Mouse (Mus musculus) stomach, embryonic 14.5 days (tissue): ENCODE measurements around the gene Cpa1. TPM values are rescaled to one million over a fixed set of nuclear protein-coding genes. Genes with fewer than 3 reads are reported as not detected.
A peak's percentile ranks its signal among the peaks of the same experiment; 100 is the strongest.

Experiments used
- ATAC-seq: fragments of 200-750 bp; cut with Nextera tagmentation; 2 replicates; pipeline ENCODE4 v1.8.0; 2017; ENCODE audit warnings: low read depth, moderate TSS enrichment; ENCODE audit not compliant: insufficient number of reproducible peaks, insufficient read depth, low FRiP score
- H3K27ac ChIP-seq: fragments of 300-500 bp; sonication (generic); 2 replicates; pipeline ENCODE4 v1.5.1; 2014; ENCODE audit warnings: mild to moderate bottlenecking, low read length, moderate library complexity, mixed read lengths
- H3K27me3 ChIP-seq: fragments of 300-500 bp; sonication (generic); 2 replicates; pipeline ENCODE4 v1.6.1; 2014; ENCODE audit warnings: low read length, control low read depth, mixed read lengths; ENCODE audit not compliant: control insufficient read depth, insufficient read depth
- H3K36me3 ChIP-seq: fragments of 300-500 bp; sonication (generic); 2 replicates; pipeline ENCODE4 v1.6.1; 2014; ENCODE audit warnings: mild to moderate bottlenecking, control low read depth, low read length, moderate library complexity, mixed read lengths; ENCODE audit not compliant: control insufficient read depth, insufficient read depth
- H3K4me1 ChIP-seq: fragments of 300-500 bp; sonication (generic); 2 replicates; pipeline ENCODE4 v1.6.1; 2014; ENCODE audit warnings: low read length, control low read depth, mixed read lengths; ENCODE audit not compliant: control insufficient read depth, insufficient read depth
- H3K4me2 ChIP-seq: fragments of 300-500 bp; sonication (generic); replicated peaks from 2 replicates; pipeline ENCODE4 v1.6.1; 2014; ENCODE audit warnings: low read depth, low read length, control low read depth
- H3K4me3 ChIP-seq: fragments of 300-500 bp; sonication (generic); 2 replicates; pipeline ENCODE4 v1.5.1; 2014; ENCODE audit warnings: low read depth, low read length, control low read depth
- H3K9ac ChIP-seq: fragments of 300-500 bp; sonication (generic); replicated peaks from 2 replicates; pipeline ENCODE4 v1.6.1; 2014; ENCODE audit warnings: low read depth, mild to moderate bottlenecking, control low read depth, low read length, moderate library complexity, mixed read lengths
- H3K9me3 ChIP-seq: fragments of 300-500 bp; sonication (generic); 2 replicates; pipeline ENCODE4 v1.6.1; 2016; ENCODE audit warnings: low read depth, low read length, control low read depth; ENCODE audit not compliant: control insufficient read depth
- WGBS: fragments of 180-500 bp; shearing (Covaris S2); extraction: QIAGEN DNeasy Blood & Tissue Kit; methylation state at CpG from one replicate; pipeline ENCODE4 v1.1.7; 2014; 5-methylcytosine and 5-hydroxymethylcytosine counted together
- polyA plus RNA-seq: library from polyadenylated mRNA; unstranded; fragments of >200 nt; fragmentation: Nextera tagmentation; extraction: Ambion mirVana; gene quantifications from 2 replicates; pipeline ENCODE4 v1.2.1, GENCODE M21; 2014

The Cpa1 gene
- polyA plus RNA-seq, 1 experiment from 2014 or later = 1.5 TPM

DNA sequence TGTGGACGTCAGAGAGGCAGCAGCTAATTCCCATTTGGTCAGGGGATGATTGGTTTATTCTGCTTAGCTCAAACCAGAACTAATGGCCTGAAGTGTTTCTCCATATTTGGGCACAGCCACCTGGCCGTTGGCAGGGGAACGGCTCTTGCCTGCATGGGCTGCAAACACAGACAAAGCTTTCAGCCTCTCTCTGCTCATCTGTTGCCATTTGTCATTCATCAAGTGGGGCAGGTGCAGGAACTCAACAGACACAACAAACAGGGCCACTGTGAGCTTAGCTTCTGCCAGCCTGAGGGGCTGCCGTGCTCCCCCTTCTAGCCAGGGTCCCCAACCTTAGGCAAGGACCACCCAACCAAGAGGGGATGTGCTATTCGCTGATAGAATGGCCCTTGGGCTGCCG lies 10.9 kb upstream of the Cpa1 start:
- Histone ChIP-seq H3K27ac (peak overlapping the region; percentile 1; the same call in 1 of the 2 replicates), H3K9ac (no peak overlapping the region), H3K36me3 (no peaks in the 10 kb centered on the region), H3K9me3 (no peaks in the 10 kb centered on the region), H3K4me2 (no peak overlapping the region), H3K27me3 (no peaks in the 10 kb centered on the region), H3K4me1 (no peaks in the 10 kb centered on the region), H3K4me3 (no peak overlapping the region)
- no peak; the same call in 1 of the 2 replicates for ATAC-seq
- WGBS = 16% methylated on average over 6 of the region's 6 CpGs

DNA sequence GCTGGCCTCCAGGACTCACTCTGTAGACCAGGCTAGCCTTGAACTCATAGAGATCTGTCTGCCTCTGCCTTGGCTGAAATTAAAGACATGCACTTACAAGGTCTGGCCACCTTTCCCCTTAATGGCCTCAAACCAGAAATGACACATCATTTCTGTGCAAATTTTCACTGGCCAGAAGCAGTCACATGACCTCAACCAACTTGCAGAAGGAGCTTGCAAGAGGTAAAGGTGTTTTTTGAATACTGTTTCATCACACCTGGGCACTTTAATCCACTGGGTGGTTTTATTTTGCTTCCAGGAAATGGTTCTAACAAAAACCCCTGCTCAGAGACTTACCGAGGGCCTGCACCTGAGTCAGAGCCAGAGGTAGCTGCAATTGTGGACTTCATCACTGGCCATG lies 9.0 kb upstream of the Cpa1 start:
- no peak overlapping the region for H3K9ac ChIP-seq
- no peak for ATAC-seq
- no peak overlapping the region for H3K27ac ChIP-seq
- H3K27me3 ChIP-seq = no peaks in the 10 kb centered on the region
- no peaks in the 10 kb centered on the region for H3K36me3 ChIP-seq
- no peaks in the 10 kb centered on the region for H3K9me3 ChIP-seq
- H3K4me1 ChIP-seq = no peaks in the 10 kb centered on the region
- no peak overlapping the region for H3K4me3 ChIP-seq
- WGBS = 88% methylated on average over 1 of the region's 1 CpGs
- H3K4me2 ChIP-seq = no peak overlapping the region

DNA sequence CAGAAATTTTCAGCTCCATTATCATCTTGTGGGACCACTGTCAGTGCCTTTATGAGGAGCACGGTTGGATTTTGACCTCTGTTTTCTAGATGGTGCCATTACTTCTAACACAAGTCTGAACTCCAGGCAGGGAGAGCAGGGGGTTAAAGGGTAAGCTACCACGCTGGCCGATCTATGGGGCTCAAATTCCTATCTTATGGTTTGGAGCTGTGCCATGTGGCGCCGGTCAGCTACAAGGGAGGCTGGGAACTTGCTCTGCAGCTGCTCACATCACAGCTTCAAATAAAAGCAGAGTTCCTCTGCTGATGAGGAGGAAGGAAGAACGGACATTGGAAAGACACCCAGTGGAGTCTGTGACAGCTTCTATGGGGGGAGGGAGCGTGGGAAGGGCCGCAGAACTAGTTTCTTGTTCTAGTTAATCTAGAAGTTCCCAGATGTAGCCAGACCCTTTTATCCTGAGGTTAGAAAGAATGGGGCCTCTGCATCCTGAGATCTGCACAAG lies 3.6 kb upstream of the Cpa1 start:
- no peak overlapping the region for H3K4me3 ChIP-seq
- H3K36me3 ChIP-seq = no peaks in the 10 kb centered on the region
- no peak overlapping the region for H3K4me2 ChIP-seq
- H3K4me1 ChIP-seq = peaks cover 11% of the 10 kb centered on the region
- H3K9me3 ChIP-seq = no peaks in the 10 kb centered on the region
- no peak for ATAC-seq
- peak overlapping the region; percentile 12; the same call in 1 of the 2 replicates for H3K27ac ChIP-seq
- no peak overlapping the region for H3K9ac ChIP-seq
- 33% methylated on average over 8 of the region's 8 CpGs for WGBS
- no peaks in the 10 kb centered on the region for H3K27me3 ChIP-seq

DNA sequence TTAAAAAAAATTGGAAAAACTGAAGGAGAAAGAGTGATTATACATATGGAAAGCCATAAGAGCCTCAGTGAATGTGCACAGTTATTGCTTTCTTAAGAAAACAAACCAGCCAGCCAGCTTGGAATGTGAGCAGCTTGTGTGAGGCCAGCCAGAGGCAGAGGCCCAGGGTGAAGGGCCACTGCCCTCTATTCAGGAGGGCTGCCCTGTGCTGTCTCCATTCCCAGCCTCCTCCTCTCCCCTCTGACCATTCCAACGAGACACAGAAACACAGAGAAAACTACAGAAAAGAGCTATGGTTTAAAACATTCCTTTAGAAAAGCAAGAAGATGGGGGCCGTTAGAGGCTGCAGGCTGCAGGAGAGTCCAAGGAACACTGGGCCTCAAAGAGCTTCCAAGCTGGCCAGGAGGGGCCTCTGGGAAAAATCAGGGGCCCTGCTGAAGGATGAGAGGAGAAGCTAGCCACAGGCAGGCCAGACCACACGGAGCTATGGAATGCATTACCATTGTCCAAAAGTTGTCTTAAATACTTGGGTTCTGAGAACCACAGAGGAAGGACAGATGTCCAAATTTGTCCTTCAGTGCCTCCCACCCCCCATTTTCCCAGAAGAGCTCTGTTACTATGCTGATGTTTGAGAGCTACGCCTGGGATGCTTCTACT lies 2.7 kb upstream of the Cpa1 start:
- 41% methylated on average over 4 of the region's 4 CpGs for WGBS
- H3K9ac ChIP-seq = no peak overlapping the region
- ATAC-seq = no peak

DNA sequence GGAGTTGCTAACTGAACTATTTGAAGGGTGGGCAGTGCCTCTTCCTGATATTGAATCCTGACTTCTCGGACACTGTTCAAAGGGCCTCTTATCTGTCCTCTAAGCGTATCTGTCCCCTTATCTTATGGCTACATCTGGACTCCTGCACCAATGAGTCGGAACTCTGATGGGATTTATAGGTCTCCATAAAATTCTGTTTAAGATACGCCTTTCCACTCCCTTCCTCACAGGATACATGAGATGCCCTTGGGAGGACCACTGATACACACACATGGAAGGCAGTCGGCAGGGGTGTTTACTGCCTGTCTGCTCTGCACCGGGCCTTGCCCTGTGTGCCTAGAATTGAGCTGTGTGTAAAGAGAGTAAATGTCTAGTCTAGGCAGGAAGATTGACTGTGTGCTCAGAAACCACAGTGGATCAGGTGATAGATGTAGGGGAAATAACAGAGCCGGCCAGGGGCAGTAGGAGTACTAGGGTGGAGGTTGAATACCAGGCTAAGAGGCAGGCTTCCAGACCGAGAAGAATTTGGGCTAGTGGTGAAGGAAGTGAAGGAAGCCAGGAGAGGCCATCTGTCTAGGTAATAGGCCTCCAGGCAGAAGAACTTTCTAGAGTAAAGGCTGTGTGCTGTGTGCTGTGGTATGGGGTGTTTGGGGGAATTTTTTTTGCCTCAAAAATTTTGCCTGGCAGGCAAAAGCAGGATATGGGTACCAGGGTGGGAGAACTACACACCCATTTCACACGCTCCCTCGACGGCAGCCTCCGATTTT lies 4.9 kb downstream of the Cpa1 start:
- Histone ChIP-seq H3K4me2 (no peak overlapping the region), H3K9ac (no peak overlapping the region), H3K4me1 (no peaks in the 10 kb centered on the region), H3K36me3 (no peaks in the 10 kb centered on the region), H3K4me3 (no peak overlapping the region), H3K27me3 (no peaks in the 10 kb centered on the region), H3K27ac (no peak overlapping the region), H3K9me3 (no peaks in the 10 kb centered on the region)
- WGBS = 64% methylated on average over 12 of the region's 12 CpGs
- no peak for ATAC-seq

More for the DNA sequence above, 2.7 kb upstream of the Cpa1 start:
- Histone ChIP-seq H3K4me1 (peaks cover 11% of the 10 kb centered on the region), H3K9me3 (no peaks in the 10 kb centered on the region), H3K4me2 (no peak overlapping the region), H3K27me3 (no peaks in the 10 kb centered on the region), H3K27ac (peak overlapping the region; percentile 83), H3K4me3 (no peak overlapping the region), H3K36me3 (no peaks in the 10 kb centered on the region)

DNA sequence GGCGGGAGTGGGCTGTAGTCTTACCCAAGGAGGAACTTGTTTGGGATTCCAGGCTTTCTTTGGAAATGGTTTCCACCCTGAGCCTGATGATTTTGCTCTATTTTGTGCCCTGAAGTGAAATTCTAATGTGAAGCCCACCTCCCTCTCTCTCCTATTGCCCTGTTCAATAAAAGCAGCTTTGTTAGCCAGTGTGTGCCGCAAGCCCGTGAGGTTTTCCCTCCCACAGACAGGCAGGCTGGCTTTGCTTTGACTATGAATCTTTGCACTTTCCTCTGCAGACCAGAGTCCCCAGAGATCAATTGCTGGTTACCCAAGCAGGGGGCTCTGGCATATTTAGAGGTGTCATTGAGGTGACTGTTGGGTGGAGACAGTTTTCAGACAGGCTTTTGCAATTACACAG lies 5.4 kb downstream of the Cpa1 start:
- Histone ChIP-seq H3K4me2 (no peak overlapping the region), H3K4me1 (no peaks in the 10 kb centered on the region), H3K4me3 (no peak overlapping the region), H3K27ac (no peak overlapping the region), H3K9ac (no peak overlapping the region), H3K9me3 (no peaks in the 10 kb centered on the region), H3K27me3 (no peaks in the 10 kb centered on the region), H3K36me3 (no peaks in the 10 kb centered on the region)
- 78% methylated on average over 3 of the region's 3 CpGs for WGBS
- no peak for ATAC-seq

DNA sequence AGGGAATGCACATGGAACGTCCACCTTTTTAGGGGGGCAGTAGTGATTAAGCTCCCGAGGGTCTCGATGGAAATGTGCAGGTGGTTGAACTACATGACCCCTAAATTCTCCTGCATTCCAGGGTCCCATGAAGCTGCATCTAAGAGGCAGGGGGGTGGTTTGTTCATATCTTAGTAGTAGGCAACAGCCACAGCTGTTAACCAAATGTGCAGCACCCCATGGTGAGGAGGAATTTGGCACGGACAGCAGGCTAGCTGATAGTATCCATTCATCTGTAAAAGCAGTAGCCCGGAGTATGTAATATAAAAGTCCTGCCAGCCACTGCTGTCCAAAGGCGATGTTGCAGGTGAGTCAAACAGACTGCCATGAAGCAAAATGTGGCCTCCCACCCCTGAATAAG lies 6.4 kb downstream of the Cpa1 start:
- Histone ChIP-seq H3K36me3 (no peaks in the 10 kb centered on the region), H3K27me3 (no peaks in the 10 kb centered on the region), H3K4me1 (no peaks in the 10 kb centered on the region), H3K4me3 (no peak overlapping the region), H3K27ac (no peak overlapping the region), H3K4me2 (no peak overlapping the region), H3K9ac (no peak overlapping the region), H3K9me3 (no peaks in the 10 kb centered on the region)
- no peak for ATAC-seq
- WGBS = 73% methylated on average over 6 of the region's 6 CpGs

DNA sequence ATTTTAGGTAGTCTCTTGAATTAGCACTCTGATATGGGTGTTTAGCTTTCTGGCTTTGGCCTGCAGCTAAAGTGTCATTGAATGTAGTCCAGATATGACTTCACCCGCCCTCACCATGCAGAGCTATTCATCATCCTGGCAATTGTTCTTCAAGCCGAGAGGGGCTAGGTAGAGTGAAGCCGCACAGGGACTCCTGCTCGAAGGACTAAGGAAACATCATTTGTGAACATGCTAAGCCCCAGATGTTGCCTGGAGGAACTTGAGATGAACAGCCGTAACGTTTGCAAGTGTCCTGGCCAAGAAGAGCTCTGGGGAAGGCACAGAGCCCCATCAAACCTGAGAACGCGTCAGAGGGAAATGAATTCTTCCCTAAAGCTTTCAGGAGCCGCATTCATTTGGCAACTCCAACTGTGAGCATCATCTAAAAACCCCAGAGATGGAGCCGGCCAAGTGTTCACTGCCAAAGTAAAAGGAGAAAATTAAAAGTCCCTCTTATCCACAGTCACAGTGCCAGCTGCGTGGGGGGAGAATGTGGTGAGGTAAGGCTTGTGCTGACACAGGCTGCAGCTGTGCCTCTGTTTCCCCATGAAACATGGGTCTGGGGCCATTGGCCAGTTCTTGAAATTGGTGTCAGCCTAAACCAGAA lies 10.8 kb downstream of the Cpa1 start:
- Histone ChIP-seq H3K9me3 (no peaks in the 10 kb centered on the region), H3K4me2 (no peak overlapping the region), H3K27me3 (no peaks in the 10 kb centered on the region), H3K9ac (no peak overlapping the region), H3K36me3 (no peaks in the 10 kb centered on the region), H3K27ac (no peak overlapping the region), H3K4me3 (no peak overlapping the region), H3K4me1 (peaks cover 19% of the 10 kb centered on the region)
- 57% methylated on average over 11 of the region's 11 CpGs for WGBS
- no peak for ATAC-seq
